Mouse (Mus musculus): ENCODE results near the gene Ssh1. TPM values are rescaled to one million over a fixed set of nuclear protein-coding genes. Genes with fewer than 3 reads are reported as not detected.

Gene Ssh1
- total RNA-seq, 2 experiments from 2014 or later, result 24.3 to 27.1 TPM

GRCm38 (mm10) chr5:113933480-113933879 lies 60.2 kb downstream of the Ssh1 start:
- DNase-seq (ENCODE audit: low spot score in 2 of 2), result no peak

- DNase-seq (ENCODE audit: low spot score in 2 of 2), result no peak
Measured at GRCm38 (mm10) chr5:113932310-113932709, 61.4 kb downstream of the Ssh1 start.

- no peak for DNase-seq (ENCODE audit: low spot score in 2 of 2)
Measured at GRCm38 (mm10) chr5:113930648-113931609, 62.8 kb downstream of the Ssh1 start.

- no peak for DNase-seq (ENCODE audit: low spot score in 2 of 2)
Measured at GRCm38 (mm10) chr5:113929950-113930647, 63.6 kb downstream of the Ssh1 start.

- no peak for DNase-seq (ENCODE audit: low spot score in 2 of 2)
Measured at GRCm38 (mm10) chr5:113929526-113929925, 64.2 kb downstream of the Ssh1 start.

GRCm38 (mm10) chr5:113924608-113925007 lies 69.1 kb downstream of the Ssh1 start:
- no peak for DNase-seq (ENCODE audit: low spot score in 2 of 2)

- no peak for DNase-seq (ENCODE audit: low spot score in 2 of 2)
Measured at GRCm38 (mm10) chr5:113921310-113922166, 72.2 kb downstream of the Ssh1 start.

GRCm38 (mm10) chr5:113919060-113919459 lies 74.6 kb downstream of the Ssh1 start:
- no peak for DNase-seq (ENCODE audit: low spot score in 2 of 2)

- no peak for DNase-seq (ENCODE audit: low spot score in 2 of 2)
Measured at GRCm38 (mm10) chr5:113918654-113919053, 75.0 kb downstream of the Ssh1 start.

GRCm38 (mm10) chr5:113910705-113911104 lies 83.0 kb downstream of the Ssh1 start:
- no peak for DNase-seq (ENCODE audit: low spot score in 2 of 2)

GRCm38 (mm10) chr5:113910065-113910701 lies 83.5 kb downstream of the Ssh1 start:
- DNase-seq (ENCODE audit: low spot score in 2 of 2), result peak; percentile 25

GRCm38 (mm10) chr5:113908592-113909441 lies 84.9 kb downstream of the Ssh1 start, which contains the start of gene Coro1c:
Gene Coro1c (minus strand): TSS chr5:113908758.
- DNase-seq (ENCODE audit: low spot score in 2 of 2), result peak; percentile 98 to 99

- peak in 1 of 2 experiments; percentile 49 for DNase-seq (ENCODE audit: low spot score in 2 of 2)
Measured at GRCm38 (mm10) chr5:113907786-113908567, 85.7 kb downstream of the Ssh1 start.

- DNase-seq (ENCODE audit: low spot score in 2 of 2), result no peak
Measured at GRCm38 (mm10) chr5:113906958-113907735, 86.5 kb downstream of the Ssh1 start.

- DNase-seq (ENCODE audit: low spot score in 2 of 2), result no peak
Measured at GRCm38 (mm10) chr5:113904987-113905386, 88.7 kb downstream of the Ssh1 start.

GRCm38 (mm10) chr5:113902983-113903382 lies 90.7 kb downstream of the Ssh1 start:
- no peak for DNase-seq (ENCODE audit: low spot score in 2 of 2)

GRCm38 (mm10) chr5:113902017-113902416 lies 91.7 kb downstream of the Ssh1 start:
- DNase-seq (ENCODE audit: low spot score in 2 of 2), result no peak

- DNase-seq (ENCODE audit: low spot score in 2 of 2), result peak; percentile 50 to 60
Measured at GRCm38 (mm10) chr5:113901074-113901571, 92.6 kb downstream of the Ssh1 start.

Data from left cerebral cortex, adult 18-20 months (tissue).